Mouse (Mus musculus): ENCODE measurements at regions not wholly inside any gene's neighbourhood (a gene's known extent, or its start where the extent isn't known, plus 50 kb on each side); places are given as distances from the start of the nearest gene placed in this dataset.

DNA sequence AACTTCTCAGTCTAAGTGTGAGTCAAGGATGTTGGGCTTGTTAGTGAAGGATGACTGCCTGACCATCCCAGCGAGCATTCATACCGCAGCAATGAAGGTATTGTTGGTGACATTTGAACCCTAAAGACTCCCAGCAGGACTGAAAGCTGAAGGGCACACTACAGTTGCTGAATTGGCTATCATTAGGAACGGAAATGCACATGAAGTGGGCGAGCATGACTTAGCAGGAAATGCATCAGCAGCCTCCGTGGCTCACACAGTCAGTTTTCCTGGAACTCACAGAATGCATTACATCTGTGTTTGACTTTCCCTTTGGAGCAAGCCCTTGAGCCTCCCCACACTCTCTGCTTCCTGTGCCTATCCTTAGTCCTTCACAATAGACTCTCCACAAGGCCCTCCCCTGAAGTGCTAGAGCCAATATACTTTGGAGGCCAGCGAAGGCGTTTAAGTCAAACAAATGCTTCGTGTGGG lies 63.9 kb downstream of the Tmco5 start:
- Histone ChIP-seq H3K27ac (no peak overlapping the region), H3K4me3 (no peak overlapping the region)
- no peak for TF ChIP-seq CTCF (conservative IDR thresholded peaks at IDR 0.05)
- DNase-seq (ENCODE audit: low spot score in 2 of 2), result no peak

DNA sequence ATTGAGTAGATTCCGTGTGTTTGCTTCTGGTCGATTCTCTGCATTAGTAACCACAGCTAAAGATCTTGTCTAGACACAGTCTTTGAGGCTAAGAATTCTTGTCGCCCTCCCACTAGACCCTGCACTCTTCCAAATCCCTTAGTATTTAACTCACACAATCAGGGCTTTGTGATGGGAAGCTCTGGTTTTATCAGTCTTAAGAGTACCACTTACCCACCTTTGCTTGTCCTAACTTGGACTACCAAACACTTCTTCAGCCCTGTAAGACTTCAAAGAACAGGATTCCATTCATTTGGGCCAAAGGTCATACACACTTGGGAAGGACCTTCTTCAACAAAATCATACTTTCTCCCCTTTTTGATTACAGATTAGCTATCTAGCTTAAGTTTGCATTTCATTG lies 70.0 kb downstream of the Tmco5 start:
- DNase-seq (ENCODE audit: low spot score in 2 of 2), result no peak
- H3K4me3 ChIP-seq, result no peak overlapping the region
- no peak for TF ChIP-seq CTCF (conservative IDR thresholded peaks at IDR 0.05)
- no peak overlapping the region for H3K27ac ChIP-seq

DNA sequence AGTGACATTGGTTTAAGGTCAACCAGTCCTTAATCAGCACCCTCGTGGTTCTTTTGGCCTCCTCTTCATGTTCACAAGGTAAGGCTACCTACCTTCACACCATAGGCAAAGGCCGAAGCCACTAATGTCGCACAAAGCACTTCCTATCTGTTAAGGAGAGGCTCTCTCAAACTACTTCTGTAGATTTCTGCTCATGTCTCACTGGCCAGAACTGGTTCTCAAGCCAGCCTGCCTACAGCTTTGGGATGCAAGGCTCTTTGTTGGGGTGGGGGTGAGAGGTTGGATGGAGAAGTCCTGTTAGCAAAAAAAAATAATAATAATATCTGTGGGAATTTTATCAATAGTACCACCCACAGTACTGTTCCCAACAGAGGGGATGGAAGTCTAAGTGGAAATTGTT lies 71.2 kb downstream of the Tmco5 start:
- Histone ChIP-seq H3K4me3 (no peak overlapping the region), H3K27ac (no peak overlapping the region)
- no peak for TF ChIP-seq CTCF (conservative IDR thresholded peaks at IDR 0.05)
- no peak for DNase-seq (ENCODE audit: low spot score in 2 of 2)

DNA sequence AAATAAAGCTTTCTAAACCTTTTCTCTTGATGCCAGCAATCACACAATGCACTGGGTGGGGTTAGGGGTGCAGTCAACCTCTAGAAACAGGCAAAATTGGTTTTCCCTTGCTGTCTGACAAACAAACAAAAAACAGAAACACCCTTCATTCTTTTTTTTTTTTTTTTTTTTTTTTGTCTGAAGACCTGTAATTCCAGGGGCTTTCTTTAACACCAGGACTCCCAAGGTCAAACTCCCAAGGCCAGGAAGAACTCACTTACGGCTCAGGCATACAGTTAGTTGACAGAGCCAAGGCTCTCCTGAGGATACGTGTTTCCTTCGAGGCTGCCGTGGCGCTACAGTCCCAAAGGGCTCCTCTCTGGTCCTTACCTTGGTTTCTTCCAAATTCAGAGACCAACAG lies 71.7 kb downstream of the Tmco5 start:
- TF ChIP-seq CTCF (conservative IDR thresholded peaks at IDR 0.05), result no peak
- no peak for DNase-seq (ENCODE audit: low spot score in 2 of 2)
- Histone ChIP-seq H3K4me3 (no peak overlapping the region), H3K27ac (no peak overlapping the region)

DNA sequence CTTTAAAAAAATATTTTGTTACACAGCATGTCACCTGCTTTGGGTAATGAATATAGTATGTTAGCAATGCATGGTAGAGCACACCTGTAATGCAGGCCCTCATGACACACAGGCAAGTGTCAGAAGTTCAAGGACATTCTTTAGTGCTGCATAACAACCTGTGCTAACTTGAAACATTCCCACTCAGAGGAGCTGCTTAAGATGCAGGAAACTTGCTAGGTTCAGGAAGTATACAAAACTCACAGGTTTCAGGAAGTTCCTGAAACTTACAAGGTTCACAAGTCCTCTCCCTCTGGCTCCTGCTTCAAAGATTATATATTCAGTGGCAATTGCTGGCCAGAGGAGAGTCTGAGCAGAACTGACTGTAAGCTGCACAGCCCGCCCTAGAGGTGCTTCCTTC lies 73.0 kb downstream of the Tmco5 start:
- no peak for DNase-seq (ENCODE audit: low spot score in 2 of 2)
- Histone ChIP-seq H3K4me3 (no peak overlapping the region), H3K27ac (no peak overlapping the region)
- TF ChIP-seq CTCF (conservative IDR thresholded peaks at IDR 0.05), result no peak

DNA sequence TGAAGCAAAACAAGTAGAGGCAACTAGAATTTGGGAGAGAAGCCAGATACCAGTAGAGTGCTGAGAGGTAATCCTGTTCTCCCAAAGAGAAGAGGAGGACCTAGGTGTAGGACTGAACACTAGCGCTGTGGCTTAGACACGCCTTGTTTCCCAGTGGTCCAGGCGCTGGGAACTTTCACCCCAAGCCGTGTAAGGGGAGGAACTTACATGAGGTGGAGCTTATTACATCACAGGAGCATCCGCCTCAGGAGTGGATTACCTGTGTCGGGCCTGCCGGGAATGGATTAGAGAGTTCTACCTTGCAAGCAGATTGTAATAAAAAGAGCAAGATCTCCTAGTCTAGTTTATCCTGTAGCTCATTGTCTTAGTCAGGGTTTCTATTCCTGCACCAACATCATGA lies 75.8 kb downstream of the Tmco5 start:
- Histone ChIP-seq H3K27ac (no peak overlapping the region), H3K4me3 (no peak overlapping the region)
- TF ChIP-seq CTCF (conservative IDR thresholded peaks at IDR 0.05), result no peak
- DNase-seq (ENCODE audit: low spot score in 2 of 2), result no peak

DNA sequence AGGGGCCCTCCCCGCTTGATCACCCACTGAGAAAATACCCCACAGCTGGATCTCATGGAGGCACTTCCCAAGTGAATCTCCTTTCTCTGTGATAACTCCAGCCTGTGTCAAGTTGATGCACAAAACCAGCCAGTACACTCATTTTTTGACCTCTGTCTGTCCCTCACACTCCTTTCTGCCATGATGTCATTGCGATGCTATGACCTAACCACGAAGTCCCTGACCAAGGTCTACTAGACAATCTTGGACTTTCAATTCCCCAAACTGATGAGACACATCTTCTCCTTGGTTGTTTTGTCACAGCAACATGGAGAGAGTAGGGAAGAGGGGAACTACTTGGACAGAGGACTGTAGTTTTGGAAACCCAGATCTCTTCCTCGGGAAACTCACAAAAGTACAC lies 76.4 kb downstream of the Tmco5 start:
- no peak for TF ChIP-seq CTCF (conservative IDR thresholded peaks at IDR 0.05)
- DNase-seq (ENCODE audit: low spot score in 2 of 2), result no peak
- H3K4me3 ChIP-seq, result no peak overlapping the region
- H3K27ac ChIP-seq, result no peak overlapping the region

DNA sequence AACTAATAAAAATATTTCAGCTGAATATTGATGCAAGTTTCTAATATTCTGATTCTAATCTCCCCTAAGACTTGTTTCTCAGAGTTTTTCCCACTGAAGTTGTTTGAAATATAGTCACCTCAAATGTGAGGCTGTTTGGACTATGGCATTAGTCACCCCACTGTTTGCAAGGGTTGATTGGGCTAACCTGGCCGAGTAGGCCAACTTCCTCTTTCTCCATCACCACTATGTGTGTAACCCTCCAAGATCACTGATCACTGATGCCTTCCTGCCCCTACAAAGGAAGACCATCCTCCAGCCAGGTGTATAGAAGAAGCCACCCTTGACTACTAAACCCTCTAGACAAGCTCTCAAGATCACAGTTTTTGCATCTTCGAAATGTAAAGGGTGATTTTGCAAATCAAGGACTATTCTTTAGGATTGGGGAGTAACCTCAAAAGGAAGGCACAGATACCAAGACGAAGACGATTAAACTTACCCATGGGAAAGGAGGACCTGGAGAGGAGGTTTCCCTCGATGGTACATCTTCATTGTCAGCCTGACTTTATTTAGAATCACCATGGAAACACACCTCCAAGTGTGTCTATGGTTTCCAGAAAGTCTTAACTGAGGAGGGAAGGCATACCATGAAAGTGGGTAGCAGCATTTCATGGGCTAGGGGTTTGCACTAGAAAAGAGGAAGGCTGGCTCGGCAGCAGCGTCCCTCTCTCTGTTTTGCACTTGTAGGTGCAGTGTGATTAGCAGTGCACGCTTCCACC lies 84.8 kb downstream of the Tmco5 start:
- H3K27ac ChIP-seq, result no peak overlapping the region
- TF ChIP-seq CTCF (conservative IDR thresholded peaks at IDR 0.05), result no peak
- no peak for DNase-seq (ENCODE audit: low spot score in 2 of 2)
- no peak overlapping the region for H3K4me3 ChIP-seq

DNA sequence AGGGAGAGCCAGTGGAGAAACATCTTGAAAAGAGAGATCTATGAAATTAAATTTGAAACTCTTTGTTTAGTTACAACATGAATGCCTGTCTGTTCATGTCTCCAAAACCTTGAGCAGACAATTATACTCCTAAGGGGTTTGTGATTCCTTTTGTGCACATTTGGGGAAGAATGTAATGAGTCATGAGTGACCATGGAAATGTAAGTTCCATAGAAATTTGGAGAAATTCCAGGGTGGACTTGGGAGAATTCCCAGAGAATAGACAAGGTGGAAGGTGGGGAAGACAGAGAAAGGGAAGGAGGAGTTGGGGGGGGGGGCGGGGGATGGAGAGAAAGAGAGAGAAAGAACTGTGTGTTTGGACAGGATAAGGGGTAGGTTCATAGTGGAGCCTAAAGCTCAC lies 87.8 kb downstream of the Tmco5 start:
- Histone ChIP-seq H3K27ac (no peak overlapping the region), H3K4me3 (no peak overlapping the region)
- no peak for DNase-seq (ENCODE audit: low spot score in 2 of 2)
- TF ChIP-seq CTCF (conservative IDR thresholded peaks at IDR 0.05), result no peak

DNA sequence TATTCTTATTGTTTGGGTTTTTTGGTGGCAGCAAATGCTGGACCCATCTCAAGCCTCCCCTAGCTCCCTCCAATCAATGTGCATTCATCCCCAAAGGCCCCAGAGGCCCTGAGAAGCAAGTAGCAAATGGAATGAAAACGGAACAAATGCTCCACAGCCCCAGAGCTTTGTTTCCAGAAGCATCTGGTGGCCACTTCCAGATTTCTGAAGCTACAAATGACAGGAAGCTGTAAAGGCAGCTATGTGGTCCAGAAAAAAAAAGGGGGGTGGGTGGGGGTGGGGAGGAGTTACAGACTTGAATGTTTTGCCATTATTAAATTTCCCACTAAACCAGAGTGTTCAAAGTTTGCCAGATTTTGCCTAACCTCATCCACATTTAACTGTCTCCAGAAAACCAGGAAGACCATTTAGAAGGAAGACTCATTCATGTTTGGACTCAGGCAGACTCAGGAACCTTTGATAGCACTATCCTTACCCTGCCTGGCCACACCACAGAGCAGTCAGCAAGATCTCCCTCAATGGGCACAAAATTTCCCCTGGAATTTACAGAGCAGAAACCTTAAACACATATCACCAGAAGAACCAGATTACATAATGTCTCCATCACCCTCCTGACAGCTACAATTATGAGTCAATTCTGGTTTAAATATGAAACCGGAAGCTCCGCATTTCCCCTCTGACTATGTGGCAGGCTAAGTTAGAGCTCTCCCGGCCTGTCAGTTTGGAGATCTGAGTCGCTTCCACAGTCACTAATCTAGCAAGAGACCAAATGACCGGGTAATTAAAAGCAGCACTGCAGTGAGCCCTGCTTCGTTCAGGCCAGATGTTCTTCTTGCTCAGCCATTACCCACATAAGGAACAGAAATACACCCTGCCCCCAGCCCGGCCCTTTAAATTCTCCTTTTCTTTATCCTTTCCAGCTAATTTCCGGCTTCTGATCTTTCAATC lies 93.4 kb downstream of the Tmco5 start:
- no peak for TF ChIP-seq CTCF (conservative IDR thresholded peaks at IDR 0.05)
- DNase-seq (ENCODE audit: low spot score in 2 of 2), result peak in 1 of 2 experiments; percentile 16
- peak overlapping the region; percentile 78 for H3K27ac ChIP-seq
- peak overlapping the region; percentile 24 for H3K4me3 ChIP-seq

DNA sequence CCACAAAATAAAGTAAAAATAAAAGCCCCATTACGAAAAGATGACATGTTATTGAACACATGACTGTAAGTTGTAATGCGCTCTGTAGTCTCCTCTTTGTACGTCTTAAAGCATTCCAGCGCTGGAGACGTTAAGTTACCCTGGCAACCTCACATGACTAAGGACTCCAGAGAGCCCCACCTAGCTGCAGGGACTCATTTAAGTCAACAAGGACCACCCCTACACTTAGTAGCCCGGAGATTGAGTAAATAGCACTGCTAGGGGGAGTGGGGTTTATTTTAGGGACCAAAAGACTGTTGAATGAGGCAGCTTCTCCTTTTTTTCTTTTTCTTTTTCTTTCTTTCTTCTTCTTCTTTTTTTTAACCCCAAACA lies 94.1 kb downstream of the Tmco5 start:
- peak in 1 of 2 experiments; percentile 24 for DNase-seq (ENCODE audit: low spot score in 2 of 2)
- TF ChIP-seq CTCF (conservative IDR thresholded peaks at IDR 0.05), result peak; percentile 37
- H3K27ac ChIP-seq, result peak overlapping the region; percentile 78

DNA sequence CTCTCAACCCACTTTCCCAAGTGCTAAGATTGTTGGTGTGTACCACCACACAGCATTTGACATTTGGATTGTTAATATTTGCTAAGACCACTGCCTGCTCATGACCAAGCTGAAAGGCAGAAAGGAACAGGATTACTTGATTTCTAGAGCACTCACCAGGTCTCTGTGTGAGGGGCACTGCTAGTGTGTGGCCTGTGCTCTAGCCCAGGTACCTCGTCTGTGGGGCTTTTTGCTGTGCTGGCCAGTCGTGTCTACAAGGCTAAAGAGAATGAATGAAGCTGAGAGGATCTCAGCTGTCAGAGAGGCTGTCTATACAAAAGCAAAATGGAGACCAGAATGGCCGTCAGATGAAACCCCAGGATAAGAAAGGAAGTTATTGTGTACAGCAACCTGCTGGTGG lies 95.0 kb downstream of the Tmco5 start:
- H3K27ac ChIP-seq, result no peak overlapping the region
- no peak for TF ChIP-seq CTCF (conservative IDR thresholded peaks at IDR 0.05)
- DNase-seq (ENCODE audit: low spot score in 2 of 2), result no peak
- H3K4me3 ChIP-seq, result no peak overlapping the region

More for the DNA sequence above, 94.1 kb downstream of the Tmco5 start:
- peak overlapping the region; percentile 24 for H3K4me3 ChIP-seq

DNA sequence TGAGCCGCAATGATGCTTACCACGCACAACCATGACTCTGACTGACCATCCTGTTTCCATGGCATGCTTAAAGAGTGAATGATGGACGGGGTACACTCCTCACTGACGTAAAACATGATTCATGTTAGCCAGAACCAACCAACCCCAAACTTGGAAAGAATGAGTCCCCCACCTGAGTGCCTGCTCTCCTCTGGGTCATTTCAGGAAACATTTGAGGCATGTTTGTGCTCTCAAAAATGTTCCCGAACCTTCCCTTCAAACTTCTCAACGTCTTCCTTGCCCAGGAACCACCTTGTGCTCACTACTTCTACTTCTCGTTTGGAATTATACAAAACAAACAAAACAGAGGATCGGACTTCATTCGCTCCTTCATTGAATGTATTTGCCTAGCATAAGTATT lies 95.7 kb downstream of the Tmco5 start:
- TF ChIP-seq CTCF (conservative IDR thresholded peaks at IDR 0.05), result no peak
- H3K4me3 ChIP-seq, result no peak overlapping the region
- DNase-seq (ENCODE audit: low spot score in 2 of 2), result no peak
- H3K27ac ChIP-seq, result peak overlapping the region; percentile 94; the same call in 1 of the 2 replicates
